Mouse (Mus musculus) lung, adult 2 months (tissue): Measurements from ENCODE around the gene Actr5.

Experiments
- CTCF ChIP-seq: fragments of 200-500 bp; IDR thresholded peaks from 2 replicates; pipeline ENCODE4 v1.5.1; 2011; ENCODE audit warnings: mild to moderate bottlenecking, low read length, control low read depth; ENCODE audit not compliant: insufficient read depth
- POLR2A ChIP-seq: fragments of 200-500 bp; IDR thresholded peaks from 2 replicates; pipeline ENCODE4 v1.6.1; 2011; ENCODE audit warnings: low read depth, mild to moderate bottlenecking, control low read depth, low read length, borderline replicate concordance; ENCODE audit errors: extremely low read depth

GRCm38 (mm10) chr2:158588524-158589271 lies 36.0 kb upstream of the Actr5 start:
- TF ChIP-seq POLR2A (no peak), CTCF (no peak)
